In genomic region chr4:101472767-101473166, GRCm38 (mm10) we compare ENCODE assay signal across 16 mouse cellular contexts.
"Had no signal": no experiment of that assay in that cellular context is flagged by ENCODE, and none has a peak within 500 bp of the region (broad histone marks: within the 10 kb centered on the region; RNA-seq: fewer than 3 reads in every experiment).

No protein-coding gene starts in this region.

- H3K27me3 ChIP-seq: limb, embryonic 12.5 days; liver, embryonic 13.5 days; lung, embryonic 15.5 days; midbrain, embryonic 13.5 days; neural tube, embryonic 15.5 days had no signal

- H3K9ac ChIP-seq: limb, embryonic 12.5 days; liver, embryonic 13.5 days; liver, postnatal 0 days; lung, embryonic 15.5 days; midbrain, embryonic 13.5 days; neural tube, embryonic 15.5 days had no signal

- H3K4me3 ChIP-seq: limb, embryonic 12.5 days; liver, embryonic 13.5 days; lung, embryonic 15.5 days; midbrain, embryonic 13.5 days; myocyte; neural tube, embryonic 15.5 days had no signal

- H3K4me2 ChIP-seq: limb, embryonic 12.5 days; liver, embryonic 13.5 days; lung, embryonic 15.5 days; midbrain, embryonic 13.5 days; neural tube, embryonic 15.5 days had no signal

- H3K27ac ChIP-seq: limb, embryonic 12.5 days; liver, embryonic 13.5 days; lung, embryonic 15.5 days; midbrain, embryonic 13.5 days; neural tube, embryonic 15.5 days had no signal

- H3K4me1 ChIP-seq: limb, embryonic 12.5 days; liver, embryonic 13.5 days; lung, embryonic 15.5 days; midbrain, embryonic 13.5 days; neural tube, embryonic 15.5 days had no signal

- ATAC-seq: liver, postnatal 0 days; midbrain, embryonic 13.5 days had no signal

- H3K36me3 ChIP-seq: limb, embryonic 12.5 days; liver, embryonic 13.5 days; lung, embryonic 15.5 days; midbrain, embryonic 13.5 days; neural tube, embryonic 15.5 days had no signal

- H3K9me3 ChIP-seq: limb, embryonic 12.5 days; liver, embryonic 13.5 days; lung, embryonic 15.5 days; midbrain, embryonic 13.5 days; neural tube, embryonic 15.5 days had no signal

- DNase-seq: kidney, adult 18-20 months; kidney, postnatal 10 days; layer of hippocampus, adult 9-11 months; layer of hippocampus, postnatal 36 days; liver; liver, embryonic 13.5 days; liver, postnatal 0 days; lung, postnatal 36 days; spleen, adult 18-20 months; thymus, adult 2 months; thymus, postnatal 25 days had no signal
